ENCODE assay signal across 18 mouse cellular contexts in the genomic region with DNA sequence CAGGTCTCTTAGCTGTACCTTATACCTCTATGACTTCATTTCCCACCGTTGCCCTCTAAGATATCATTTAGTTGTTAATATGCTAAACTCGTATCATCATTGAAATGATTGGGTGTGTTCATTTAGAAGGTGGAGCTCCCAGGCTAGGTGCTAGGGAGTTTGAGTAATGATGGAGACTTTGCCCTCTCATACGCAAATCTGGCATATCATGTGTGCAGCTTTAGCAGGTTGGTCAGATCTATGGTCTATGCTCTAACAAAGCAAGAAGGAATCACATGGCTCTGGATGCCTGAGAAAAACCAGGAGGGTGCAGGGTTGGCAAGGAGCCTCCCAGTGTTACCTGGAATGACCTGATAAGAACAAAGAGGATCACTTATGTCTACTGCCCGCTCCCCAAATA.
DNase-seq lines count a peak whose midpoint lies in the region; ATAC-seq and TF ChIP-seq lines count a peak whose summit lies in the region.
"Had no signal": no experiment of that assay in that cellular context is flagged by ENCODE, and none has a peak within 500 bp of the region (broad histone marks: within the 10 kb centered on the region; RNA-seq: fewer than 3 reads in every experiment).

No protein-coding gene starts in this region.

- peak; percentile 84 for ATAC-seq in intestine, embryonic 16.5 days
- ATAC-seq: activated CD4-positive, CD25-positive, alpha-beta regulatory T cell, adult 4 months; forebrain, postnatal 0 days had no signal

- no peak overlapping the region for H3K27ac ChIP-seq in cerebellum, adult 2 months (ENCODE audit: insufficient read depth, low read length)
- H3K27ac ChIP-seq in layer of hippocampus, adult 2 months, result peak overlapping the region; percentile 5; the same call in 1 of the 2 replicates
- H3K27ac ChIP-seq in intestine, embryonic 16.5 days (ENCODE audit: low read length), result no peak overlapping the region
- H3K27ac ChIP-seq: embryonic facial prominence, embryonic 13.5 days; forebrain, embryonic 12.5 days; hindbrain, embryonic 15.5 days had no signal

- no peaks in the 10 kb centered on the region for H3K27me3 ChIP-seq in cerebellum, adult 2 months (ENCODE audit: control insufficient read depth, insufficient read depth, low read length)
- no peaks in the 10 kb centered on the region for H3K27me3 ChIP-seq in intestine, embryonic 16.5 days (replicated peaks; ENCODE audit: control insufficient read depth, insufficient read depth, low read length)
- H3K27me3 ChIP-seq: embryonic facial prominence, embryonic 13.5 days; forebrain, embryonic 12.5 days; heart, embryonic 13.5 days; hindbrain, embryonic 15.5 days had no signal

- TF ChIP-seq CTCF in cerebellum, adult 2 months (IDR thresholded peaks at IDR 0.05; ENCODE audit: borderline replicate concordance, insufficient read depth, low read depth, low read length), result no peak
- no peak for TF ChIP-seq CTCF in layer of hippocampus, adult 2 months (conservative IDR thresholded peaks at IDR 0.05)

- DNase-seq in cerebellum, adult 2 months, result peak; percentile 27 to 31
- no peak for DNase-seq in cerebellum, adult 11 months
- DNase-seq in layer of hippocampus, adult 2 months (ENCODE audit: low spot score in 2 of 2), result no peak
- no peak for DNase-seq in layer of hippocampus, adult 9-10 months (ENCODE audit: low spot score)
- no peak for DNase-seq in T-cell, adult 2 months (ENCODE audit: low spot score)
- DNase-seq in thymus, adult 18-20 months, result no peak
- DNase-seq: adrenal gland, postnatal 14 days; forebrain, postnatal 0 days; gastrocnemius, postnatal 25 days; heart, adult 11 months; heart, postnatal 36 days; kidney, adult 18-20 months had no signal

- peaks cover 9% of the 10 kb centered on the region; the same call in 1 of the 2 replicates for H3K4me1 ChIP-seq in cerebellum, adult 2 months (ENCODE audit: control insufficient read depth, insufficient read depth, low read length)
- 0 out of 2 replicates have a peak, but pooled peaks cover 5% of the 10 kb centered on the region for H3K4me1 ChIP-seq in intestine, embryonic 16.5 days (ENCODE audit: control insufficient read depth, insufficient read depth, low read length)
- H3K4me1 ChIP-seq: forebrain, embryonic 12.5 days had no signal

- no peak overlapping the region for H3K4me2 ChIP-seq in intestine, embryonic 16.5 days (ENCODE audit: low read depth, low read length)
- H3K4me2 ChIP-seq: embryonic facial prominence, embryonic 13.5 days; forebrain, embryonic 12.5 days; heart, embryonic 13.5 days; hindbrain, embryonic 15.5 days had no signal

- H3K36me3 ChIP-seq in intestine, embryonic 16.5 days (ENCODE audit: control insufficient read depth, insufficient read depth, low read length), result no peaks in the 10 kb centered on the region
- H3K36me3 ChIP-seq: embryonic facial prominence, embryonic 13.5 days; forebrain, embryonic 12.5 days; heart, embryonic 13.5 days; hindbrain, embryonic 15.5 days had no signal

- no peak overlapping the region for H3K9ac ChIP-seq in intestine, embryonic 16.5 days (ENCODE audit: low read depth, low read length)
- H3K9ac ChIP-seq: embryonic facial prominence, embryonic 13.5 days; forebrain, embryonic 12.5 days; forebrain, postnatal 0 days; heart, embryonic 13.5 days; hindbrain, embryonic 15.5 days had no signal

- H3K4me3 ChIP-seq in cerebellum, adult 2 months (replicated peaks; ENCODE audit: insufficient read depth, low read depth, low read length), result no peak overlapping the region
- no peak overlapping the region for H3K4me3 ChIP-seq in layer of hippocampus, adult 2 months
- no peak overlapping the region for H3K4me3 ChIP-seq in intestine, embryonic 16.5 days (ENCODE audit: low read length)
- H3K4me3 ChIP-seq: embryonic facial prominence, embryonic 13.5 days; forebrain, embryonic 12.5 days; heart, embryonic 13.5 days; hindbrain, embryonic 15.5 days had no signal

- TF ChIP-seq POLR2A in cerebellum, adult 2 months (IDR thresholded peaks at IDR 0.05; ENCODE audit: borderline replicate concordance, insufficient read depth, low read length), result no peak

- H3K9me3 ChIP-seq in intestine, embryonic 16.5 days (ENCODE audit: control insufficient read depth, low read length), result no peaks in the 10 kb centered on the region
- H3K9me3 ChIP-seq: embryonic facial prominence, embryonic 13.5 days; forebrain, embryonic 12.5 days; heart, embryonic 13.5 days; hindbrain, embryonic 15.5 days had no signal

- WGBS in cerebellum, adult 2 months, result 48% methylated on average over 4 of the region's 4 CpGs
- WGBS in intestine, embryonic 16.5 days, result 71% methylated on average over 4 of the region's 4 CpGs

Comparison
In these comparisons a context has a peak if more than half of its experiments do, and no peak if none do; other contexts are left out.
1. DNase-seq: peak in cerebellum, adult 2 months (2 of 2); none in cerebellum, adult 11 months (single experiment), layer of hippocampus, adult 2 months (0 of 2), layer of hippocampus, adult 9-10 months (single experiment), T-cell, adult 2 months (single experiment) and thymus, adult 18-20 months (0 of 2).